ENCODE assay signal across 24 mouse cellular contexts in the genomic region with DNA sequence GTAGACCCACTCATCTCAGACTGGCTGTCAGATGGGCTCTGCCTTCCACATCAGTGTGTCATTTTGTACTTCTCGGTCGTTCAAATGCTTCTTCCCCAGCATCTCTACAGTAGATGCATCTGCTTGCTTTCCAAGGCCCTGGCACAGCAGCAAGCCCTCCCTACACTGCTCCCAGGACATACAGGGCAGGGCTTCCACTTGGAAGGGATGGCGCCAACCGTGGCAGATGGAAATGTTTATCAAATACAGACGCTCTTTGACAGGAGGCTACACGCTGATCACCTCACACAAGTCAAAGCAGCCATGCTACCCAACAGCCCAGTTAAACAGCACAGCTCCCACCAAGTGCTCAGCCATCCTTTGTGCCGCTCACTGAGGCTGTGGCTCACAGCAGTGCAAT. TPM values are rescaled to one million over a fixed set of nuclear protein-coding genes. Genes with fewer than 3 reads are reported as not detected.
A peak's percentile ranks its signal among the peaks of the same experiment; 100 is the strongest.
DNase-seq lines count a peak whose midpoint lies in the region; ATAC-seq and TF ChIP-seq lines count a peak whose summit lies in the region.
"Had no signal": no experiment of that assay in that cellular context is flagged by ENCODE, and none has a peak within 500 bp of the region (broad histone marks: within the 10 kb centered on the region; RNA-seq: fewer than 3 reads in every experiment).

No protein-coding gene starts in this region.

- no peak overlapping the region for H3K27ac ChIP-seq in forebrain, embryonic 14.5 days (ENCODE audit: low read depth, low read length)
- no peak overlapping the region for H3K27ac ChIP-seq in forebrain, embryonic 12.5 days
- peak overlapping the region; percentile 10; the same call in 1 of the 2 replicates for H3K27ac ChIP-seq in cerebellum, adult 2 months (ENCODE audit: insufficient read depth, low read length)
- H3K27ac ChIP-seq: embryonic facial prominence, embryonic 13.5 days; gastrocnemius, adult 2 months; hindbrain, embryonic 14.5 days; layer of hippocampus, adult 2 months; liver, embryonic 13.5 days; lung, embryonic 15.5 days; midbrain, embryonic 13.5 days had no signal

- TF ChIP-seq CTCF in cerebellum, adult 2 months (IDR thresholded peaks at IDR 0.05; ENCODE audit: borderline replicate concordance, insufficient read depth, low read depth, low read length): no peak

- no peak for ATAC-seq in forebrain, embryonic 14.5 days
- ATAC-seq in forebrain, embryonic 12.5 days (ENCODE audit: low FRiP score): no peak
- ATAC-seq: CD4-positive, CD25-positive, alpha-beta regulatory T cell, adult 4 months; midbrain, embryonic 13.5 days had no signal

- H3K4me3 ChIP-seq in forebrain, embryonic 14.5 days (ENCODE audit: low read depth, low read length): no peak overlapping the region
- H3K4me3 ChIP-seq in forebrain, embryonic 12.5 days (replicated peaks): no peak overlapping the region
- H3K4me3 ChIP-seq in cerebellum, adult 2 months (replicated peaks; ENCODE audit: insufficient read depth, low read depth, low read length): peak overlapping the region; percentile 23
- H3K4me3 ChIP-seq: embryonic facial prominence, embryonic 13.5 days; erythroblast, embryonic 14.5 days; gastrocnemius, adult 2 months; layer of hippocampus, adult 2 months; liver, embryonic 13.5 days; lung, embryonic 15.5 days; megakaryocyte, embryonic 14.5 days; midbrain, embryonic 13.5 days had no signal

- TF ChIP-seq POLR2A in cerebellum, adult 2 months (IDR thresholded peaks at IDR 0.05; ENCODE audit: borderline replicate concordance, insufficient read depth, low read length): no peak

- H3K27me3 ChIP-seq in forebrain, embryonic 14.5 days (replicated peaks; ENCODE audit: control insufficient read depth, insufficient read depth, low read length): no peaks in the 10 kb centered on the region
- no peaks in the 10 kb centered on the region for H3K27me3 ChIP-seq in forebrain, embryonic 12.5 days
- no peaks in the 10 kb centered on the region for H3K27me3 ChIP-seq in cerebellum, adult 2 months (ENCODE audit: control insufficient read depth, insufficient read depth, low read length)
- H3K27me3 ChIP-seq: embryonic facial prominence, embryonic 13.5 days; liver, embryonic 13.5 days; lung, embryonic 15.5 days; megakaryocyte, embryonic 14.5 days; midbrain, embryonic 13.5 days had no signal

- 80% methylated on average over 7 of the region's 7 CpGs for WGBS in forebrain, embryonic 14.5 days
- WGBS in forebrain, embryonic 12.5 days: 88% methylated on average over 7 of the region's 7 CpGs
- WGBS in cerebellum, adult 2 months: 4% methylated on average over 7 of the region's 7 CpGs

- H3K9ac ChIP-seq in forebrain, embryonic 14.5 days (ENCODE audit: low read length): no peak overlapping the region
- no peak overlapping the region for H3K9ac ChIP-seq in forebrain, embryonic 12.5 days
- H3K9ac ChIP-seq: embryonic facial prominence, embryonic 13.5 days; hindbrain, embryonic 14.5 days; liver, embryonic 13.5 days; lung, embryonic 15.5 days; midbrain, embryonic 13.5 days had no signal

- H3K4me1 ChIP-seq in forebrain, embryonic 14.5 days (ENCODE audit: control insufficient read depth, insufficient read depth, low read length): no peaks in the 10 kb centered on the region
- H3K4me1 ChIP-seq in forebrain, embryonic 12.5 days: peaks cover 7% of the 10 kb centered on the region
- H3K4me1 ChIP-seq in cerebellum, adult 2 months (ENCODE audit: control insufficient read depth, insufficient read depth, low read length): peaks cover 29% of the 10 kb centered on the region
- H3K4me1 ChIP-seq: embryonic facial prominence, embryonic 13.5 days; lung, embryonic 15.5 days had no signal

- no peak overlapping the region for H3K4me2 ChIP-seq in forebrain, embryonic 14.5 days (ENCODE audit: low read length)
- no peak overlapping the region for H3K4me2 ChIP-seq in forebrain, embryonic 12.5 days
- H3K4me2 ChIP-seq: embryonic facial prominence, embryonic 13.5 days; hindbrain, embryonic 14.5 days; liver, embryonic 13.5 days; lung, embryonic 15.5 days; midbrain, embryonic 13.5 days had no signal

- peaks cover 79% of the 10 kb centered on the region for H3K36me3 ChIP-seq in forebrain, embryonic 14.5 days (ENCODE audit: control insufficient read depth, insufficient read depth, low read length)
- peaks cover 83% of the 10 kb centered on the region for H3K36me3 ChIP-seq in forebrain, embryonic 12.5 days (replicated peaks)

- DNase-seq in forebrain, embryonic 14.5 days (ENCODE audit: low spot score): peak; percentile 20
- peak; percentile 91 for DNase-seq in brain, adult 2 months (ENCODE audit: low read depth, low spot score)
- DNase-seq in cerebellum, adult 2 months: peak; percentile 77 to 87
- peak; percentile 81 to 84 for DNase-seq in cerebellum, postnatal 25 days
- DNase-seq in spleen, postnatal 36 days (ENCODE audit: low spot score in 2 of 2): no peak
- DNase-seq in layer of hippocampus, adult 8-10 months (ENCODE audit: low spot score in 2 of 2): no peak
- DNase-seq: adrenal gland, adult 2 months; embryo, embryonic 11 days; gastrocnemius, adult 2 months; heart, postnatal 36 days; kidney, adult 8-10 months; kidney, postnatal 25 days; liver, embryonic 13.5 days; lung, postnatal 36 days; right cerebral cortex, postnatal 14 days had no signal

- no peaks in the 10 kb centered on the region for H3K9me3 ChIP-seq in forebrain, embryonic 14.5 days (replicated peaks; ENCODE audit: control insufficient read depth, low read length)
- no peaks in the 10 kb centered on the region for H3K9me3 ChIP-seq in forebrain, embryonic 12.5 days
- H3K9me3 ChIP-seq: embryonic facial prominence, embryonic 13.5 days; liver, embryonic 13.5 days; lung, embryonic 15.5 days; megakaryocyte, embryonic 14.5 days; midbrain, embryonic 13.5 days had no signal

RNA-seq across cellular contexts. Expression of gene Brd1, which starts 9.7 kb away (rescaled TPM):
- polyA plus RNA-seq in forebrain, embryonic 14.5 days (2014; fragmentation: Nextera tagmentation; extraction: Ambion mirVana): 27.0 and 27.9 TPM in 2 replicates
- polyA plus RNA-seq in forebrain, embryonic 12.5 days (2016; fragmentation: Nextera tagmentation; extraction: Ambion mirVana): 30.0 and 31.8 TPM in 2 replicates
- polyA plus RNA-seq in cerebellum, adult 2 months (2012; rRNA removed): 25.7 and 26.1 TPM in 2 replicates
- 10 to 100 TPM; 50.8 to 56.4 (median 54.1) TPM for total RNA-seq in layer of hippocampus, adult 8-10 months (2022)

RNA-seq across cellular contexts. Expression of gene Zbed4, which starts 27.1 kb away (rescaled TPM):
- 25.0 TPM in 2 replicates for polyA plus RNA-seq in forebrain, embryonic 14.5 days (2014; fragmentation: Nextera tagmentation; extraction: Ambion mirVana)
- 43.6 and 47.1 TPM in 2 replicates for polyA plus RNA-seq in forebrain, embryonic 12.5 days (2016; fragmentation: Nextera tagmentation; extraction: Ambion mirVana)
- 6.1 and 6.9 TPM in 2 replicates for polyA plus RNA-seq in cerebellum, adult 2 months (2012; rRNA removed)
- 10 to 100 TPM in 2 of 4 experiments, 1 to 10 TPM in 2; 9.8 to 11.1 (median 10.1) TPM for total RNA-seq in layer of hippocampus, adult 8-10 months (2022)

Comparison
In these comparisons a context has a peak if more than half of its experiments do, and no peak if none do; other contexts are left out.
1. DNase-seq: peak in forebrain, embryonic 14.5 days (single experiment), brain, adult 2 months (single experiment), cerebellum, adult 2 months (2 of 2) and cerebellum, postnatal 25 days (2 of 2); none in spleen, postnatal 36 days (0 of 2) and layer of hippocampus, adult 8-10 months (0 of 2).